Mouse (Mus musculus) gastrocnemius, postnatal 36 days (tissue): ENCODE data around the gene Pex10. TPM values are rescaled to one million over a fixed set of nuclear protein-coding genes. Genes with fewer than 3 reads are reported as not detected.
A peak's percentile ranks its signal among the peaks of the same experiment; 100 is the strongest.

Experiments
- DNase-seq, 2 experiments: peaks; one replicate each; pipeline ENCODE4 v3.0.0; 2022
- intact Hi-C: fragments of 180-260 bp; cut with DNase I; formaldehyde crosslinking; loops from one replicate; pipeline ENCODE4 v1.15.1; 2025
- total RNA-seq, 2 experiments: library from RNA; stranded (reverse); gene quantifications; 2 replicates each; pipeline ENCODE4 v1.2.3; 2021

The Pex10 gene
- total RNA-seq, 2 experiments from 2014 or later, result 11.9 to 13.2 TPM

GRCm38 (mm10) chr4:155090147-155090546 lies 23.3 kb downstream of the Pex10 start:
- intact Hi-C loops, result no loop called here
- DNase-seq, result no peak

GRCm38 (mm10) chr4:155090688-155091449 lies 24.1 kb downstream of the Pex10 start:
- intact Hi-C loops, result no loop called here
- no peak for DNase-seq

- intact Hi-C loops, result no loop called here
- no peak for DNase-seq
Observed at GRCm38 (mm10) chr4:155092718-155093430, 26.1 kb downstream of the Pex10 start.

GRCm38 (mm10) chr4:155093431-155094149 lies 26.8 kb downstream of the Pex10 start:
- no peak for DNase-seq
- intact Hi-C loops, result loop anchor here (2.0 kb wide), 1 partner anchor 215 kb away; no protein-coding TSS in a partner anchor

GRCm38 (mm10) chr4:155094565-155094964 lies 27.7 kb downstream of the Pex10 start:
- intact Hi-C loops, result loop anchor here (2.0 kb wide), 1 partner anchor 214 kb away; no protein-coding TSS in a partner anchor
- no peak for DNase-seq

GRCm38 (mm10) chr4:155095238-155095900 lies 28.6 kb downstream of the Pex10 start:
- intact Hi-C loops, result loop anchor here (1.0 to 2.0 kb wide), 2 partner anchors 154 to 213 kb away; partner anchors contain the start of gene Faap20
- DNase-seq, result peak; percentile 80

- DNase-seq, result no peak
- intact Hi-C loops, result loop anchor here (1.0 to 2.0 kb wide), 2 partner anchors 153 to 213 kb away; partner anchors contain the start of gene Faap20
Observed at GRCm38 (mm10) chr4:155095967-155096366, 29.2 kb downstream of the Pex10 start.

- intact Hi-C loops, result no loop called here
- no peak for DNase-seq
Observed at GRCm38 (mm10) chr4:155097452-155097851, 30.6 kb downstream of the Pex10 start.

GRCm38 (mm10) chr4:155098572-155098971 lies 31.8 kb downstream of the Pex10 start:
- DNase-seq, result no peak
- intact Hi-C loops, result no loop called here

- DNase-seq, result no peak
- intact Hi-C loops, result loop anchor here (10.0 kb wide), 1 partner anchor 507 kb away; no protein-coding TSS in a partner anchor
Observed at GRCm38 (mm10) chr4:155107886-155108285, 41.1 kb downstream of the Pex10 start.

- intact Hi-C loops, result loop anchor here (10.0 kb wide), 1 partner anchor 505 kb away; no protein-coding TSS in a partner anchor
- no peak for DNase-seq
Observed at GRCm38 (mm10) chr4:155109471-155109870, 42.7 kb downstream of the Pex10 start.

- no peak for DNase-seq
- intact Hi-C loops, result loop anchor here (5.0 kb wide), 1 partner anchor 138 kb away; no protein-coding TSS in a partner anchor
Observed at GRCm38 (mm10) chr4:155113766-155114410, 47.1 kb downstream of the Pex10 start.

GRCm38 (mm10) chr4:155116607-155117006 lies 49.8 kb downstream of the Pex10 start:
- intact Hi-C loops, result no loop called here

GRCm38 (mm10) chr4:155117396-155117978 lies 50.7 kb downstream of the Pex10 start:
- intact Hi-C loops, result no loop called here
- DNase-seq, result no peak

More at GRCm38 (mm10) chr4:155116607-155117006, 49.8 kb downstream of the Pex10 start:
- DNase-seq, result no peak

- no peak for DNase-seq
- intact Hi-C loops, result no loop called here
Observed at GRCm38 (mm10) chr4:155118278-155118677, 51.5 kb downstream of the Pex10 start.

- intact Hi-C loops, result no loop called here
- DNase-seq, result no peak
Observed at GRCm38 (mm10) chr4:155120038-155120437, 53.2 kb downstream of the Pex10 start.

- intact Hi-C loops, result no loop called here
- DNase-seq, result no peak
Observed at GRCm38 (mm10) chr4:155120583-155120982, 53.8 kb downstream of the Pex10 start.

GRCm38 (mm10) chr4:155121222-155121621 lies 54.4 kb downstream of the Pex10 start:
- no peak for DNase-seq
- intact Hi-C loops, result no loop called here
